Mouse (Mus musculus): ENCODE data around the gene Glb1l. TPM values are rescaled to one million over a fixed set of nuclear protein-coding genes. Genes with fewer than 3 reads are reported as not detected.

Glb1l gene
- polyA plus RNA-seq, 1 experiment from 2014 or later: 3.7 TPM

DNA sequence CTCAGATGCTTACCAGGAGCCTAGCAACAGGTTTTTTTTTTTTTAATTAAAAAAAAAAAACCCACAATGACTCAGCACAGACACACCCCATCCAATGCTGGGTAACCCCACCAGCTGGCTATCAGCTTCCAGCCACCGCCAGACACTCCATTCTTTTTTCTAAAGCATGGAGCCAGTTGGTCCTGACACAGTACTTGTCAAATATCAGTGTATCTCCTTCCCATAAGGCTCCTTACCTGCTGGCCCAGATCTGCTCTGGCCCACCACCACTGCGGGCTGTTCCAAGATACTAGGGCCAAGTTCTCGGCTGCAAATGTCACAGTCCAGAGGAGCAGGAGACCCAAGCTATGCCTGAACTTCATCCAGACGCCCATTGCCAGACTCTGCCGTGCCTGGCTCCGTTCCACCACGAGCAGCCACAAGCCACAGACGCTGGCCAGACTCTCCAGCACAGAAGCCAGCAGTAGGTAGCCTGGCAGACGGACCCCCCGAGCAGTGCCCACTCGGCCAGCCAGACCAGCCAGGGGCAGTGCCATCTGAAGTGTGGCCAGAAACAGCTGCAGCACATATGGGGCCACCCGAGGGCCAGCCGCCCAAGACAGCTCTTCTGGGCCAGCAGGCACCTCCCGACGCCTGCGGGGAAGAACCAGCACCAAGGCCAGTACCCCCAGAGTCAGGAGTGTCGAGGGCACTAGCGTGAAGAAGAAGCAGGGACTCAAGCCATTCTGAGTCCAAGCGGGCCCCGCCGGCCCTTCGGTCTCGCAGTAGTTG is 31.1 kb downstream of the Glb1l start:
- H3K27ac ChIP-seq (ENCODE audit: low read length): peak overlapping the region; percentile 98
- peak overlapping the region; percentile 89 for H3K4me2 ChIP-seq (ENCODE audit: low read depth, low read length)
- peaks cover 66% of the 10 kb centered on the region for H3K36me3 ChIP-seq (ENCODE audit: control insufficient read depth, insufficient read depth)
- H3K9me3 ChIP-seq (replicated peaks; ENCODE audit: control insufficient read depth, low read length): no peaks in the 10 kb centered on the region
- H3K9ac ChIP-seq (ENCODE audit: low read depth, low read length): peak overlapping the region; percentile 85
- peak overlapping the region; percentile 74 for H3K4me3 ChIP-seq (ENCODE audit: low read depth, low read length)
- peak; percentile 71 for ATAC-seq (ENCODE audit: low read depth)
- H3K27me3 ChIP-seq (ENCODE audit: control insufficient read depth, insufficient read depth, low read depth, low read length): no peaks in the 10 kb centered on the region
- whole genome bisulfite sequencing (ENCODE audit: insufficient replicate concordance): 3% methylated on average over 23 of the region's 23 CpGs
- peaks cover 23% of the 10 kb centered on the region for H3K4me1 ChIP-seq (ENCODE audit: control insufficient read depth, low read depth, low read length)

DNA sequence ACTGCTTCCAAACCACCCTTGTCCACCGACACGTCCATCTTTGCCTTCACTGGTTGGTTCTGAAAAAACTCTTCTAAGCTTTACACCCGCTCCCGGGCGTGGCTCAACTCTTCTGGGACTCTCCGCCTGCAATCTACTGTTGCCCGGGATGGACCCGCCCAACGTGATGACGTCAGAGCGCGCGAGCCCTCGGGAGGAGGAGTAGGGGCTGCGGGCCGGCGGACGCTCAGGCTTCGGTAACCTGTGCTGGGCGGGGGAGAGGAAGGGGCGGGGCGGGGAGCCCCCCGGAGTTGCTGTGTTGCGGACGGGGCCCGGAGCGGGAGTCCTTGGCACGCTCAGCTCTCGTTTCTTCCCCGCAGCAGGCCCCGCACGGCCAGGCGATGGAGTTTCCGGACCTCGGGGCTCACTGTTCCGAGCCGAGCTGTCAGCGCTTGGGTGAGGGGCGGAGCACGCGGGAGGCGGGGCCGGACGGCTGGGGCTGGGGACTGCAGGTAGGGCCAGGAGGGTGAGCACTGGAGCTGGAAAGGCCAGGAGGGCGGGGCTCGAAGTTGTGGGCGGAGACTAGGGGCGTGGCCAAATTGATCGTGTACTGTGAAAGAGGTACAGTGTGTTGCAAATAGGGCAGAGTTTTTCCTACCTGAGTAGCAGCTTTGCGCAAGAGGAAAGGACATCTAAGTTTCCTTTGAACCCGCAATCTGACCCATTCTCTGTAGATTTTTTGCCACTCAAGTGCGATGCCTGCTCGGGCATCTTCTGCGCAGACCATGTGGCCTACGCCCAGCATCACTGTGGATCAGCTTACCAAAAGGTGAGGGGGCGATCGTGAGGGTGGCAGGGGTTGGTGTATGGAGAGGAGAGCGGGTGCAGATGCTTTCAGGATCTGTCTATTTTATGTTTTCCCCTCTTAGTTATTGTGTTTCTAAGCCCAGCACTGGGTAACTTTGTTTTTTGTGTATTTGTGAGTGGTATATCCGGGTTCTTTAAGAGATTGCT is 41.8 kb downstream of the Glb1l start, which contains the start of gene Zfand2b:
Gene Zfand2b (plus strand): TSS at position 175 of the 993 bp plus-strand sequence.
- Histone ChIP-seq H3K9ac (ENCODE audit: low read depth, low read length) (peak within 1 kb of the TSS; percentile 88), H3K4me3 (ENCODE audit: low read depth, low read length) (peak within 1 kb of the TSS; percentile 76), H3K27ac (ENCODE audit: low read length) (peak within 1 kb of the TSS; percentile 95), H3K4me2 (ENCODE audit: low read depth, low read length) (peak within 1 kb of the TSS; percentile 75), H3K4me1 (ENCODE audit: control insufficient read depth, low read depth, low read length) (peaks cover 30% of the 10 kb centered on the region), H3K36me3 (ENCODE audit: control insufficient read depth, insufficient read depth) (peaks cover 37% of the 10 kb centered on the region), H3K27me3 (ENCODE audit: control insufficient read depth, insufficient read depth, low read depth, low read length) (no peaks in the 10 kb centered on the region), H3K9me3 (replicated peaks; ENCODE audit: control insufficient read depth, low read length) (no peaks in the 10 kb centered on the region)
- peak; percentile 97 for ATAC-seq (ENCODE audit: low read depth)
- WGBS (ENCODE audit: insufficient replicate concordance): 2% methylated on average over 59 of the region's 59 CpGs

DNA sequence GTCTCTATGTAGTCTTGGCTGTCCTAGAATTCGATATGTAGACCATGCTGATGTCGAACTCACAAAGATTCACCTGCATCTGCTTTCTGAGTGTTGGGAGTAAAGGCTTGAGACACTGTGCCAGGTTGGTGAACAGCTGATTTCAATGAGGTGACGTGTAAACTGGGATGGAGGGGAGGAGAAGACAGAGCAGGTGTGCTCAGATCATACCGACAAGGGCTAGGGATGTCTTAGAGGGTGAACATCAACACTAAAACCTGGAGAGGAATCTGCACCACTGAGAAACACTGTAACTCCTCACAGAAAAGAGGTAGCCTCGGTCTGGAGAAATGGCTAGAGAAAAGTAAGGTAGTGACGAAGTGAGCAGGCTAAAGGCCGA is 42.5 kb downstream of the Glb1l start:
- Histone ChIP-seq H3K4me2 (ENCODE audit: low read depth, low read length) (peak overlapping the region; percentile 75), H3K9me3 (replicated peaks; ENCODE audit: control insufficient read depth, low read length) (no peaks in the 10 kb centered on the region), H3K27me3 (ENCODE audit: control insufficient read depth, insufficient read depth, low read depth, low read length) (no peaks in the 10 kb centered on the region), H3K27ac (ENCODE audit: low read length) (peak overlapping the region; percentile 95), H3K4me3 (ENCODE audit: low read depth, low read length) (peak overlapping the region; percentile 76), H3K9ac (ENCODE audit: low read depth, low read length) (peak overlapping the region; percentile 88), H3K4me1 (ENCODE audit: control insufficient read depth, low read depth, low read length) (peaks cover 30% of the 10 kb centered on the region), H3K36me3 (ENCODE audit: control insufficient read depth, insufficient read depth) (peaks cover 30% of the 10 kb centered on the region)
- ATAC-seq (ENCODE audit: low read depth): peak; percentile 9; the same call in 1 of the 2 replicates
- 4% methylated on average over 7 of the region's 7 CpGs for WGBS (ENCODE audit: insufficient replicate concordance)

DNA sequence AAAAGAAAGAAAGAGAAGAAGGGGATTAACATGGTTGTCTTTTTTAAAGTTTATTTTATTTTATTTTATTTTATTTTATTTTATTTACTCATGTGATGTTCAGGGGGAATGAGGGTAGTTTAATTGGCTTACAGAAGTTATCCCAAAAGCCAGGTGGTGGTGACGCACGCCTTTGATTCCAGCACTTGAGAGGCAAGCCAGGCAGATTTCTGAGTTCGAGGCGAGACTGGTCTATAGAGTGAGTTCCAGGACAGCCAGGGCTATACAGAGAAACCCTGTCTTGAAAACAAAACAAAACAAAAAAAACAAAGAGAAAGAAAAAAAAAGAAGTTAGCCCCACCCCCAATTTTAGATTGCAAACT is 50.4 kb downstream of the Glb1l start:
- ATAC-seq (ENCODE audit: low read depth): peak; percentile 44; the same call in 1 of the 2 replicates
- Histone ChIP-seq H3K27ac (ENCODE audit: low read length) (peak overlapping the region; percentile 84), H3K4me3 (ENCODE audit: low read depth, low read length) (no peak overlapping the region), H3K9me3 (replicated peaks; ENCODE audit: control insufficient read depth, low read length) (no peaks in the 10 kb centered on the region), H3K9ac (ENCODE audit: low read depth, low read length) (no peak overlapping the region), H3K36me3 (ENCODE audit: control insufficient read depth, insufficient read depth) (no peaks in the 10 kb centered on the region), H3K27me3 (ENCODE audit: control insufficient read depth, insufficient read depth, low read depth, low read length) (no peaks in the 10 kb centered on the region), H3K4me2 (ENCODE audit: low read depth, low read length) (peak overlapping the region; percentile 33), H3K4me1 (ENCODE audit: control insufficient read depth, low read depth, low read length) (peaks cover 18% of the 10 kb centered on the region)
- WGBS (ENCODE audit: insufficient replicate concordance): 25% methylated on average over 4 of the region's 4 CpGs

DNA sequence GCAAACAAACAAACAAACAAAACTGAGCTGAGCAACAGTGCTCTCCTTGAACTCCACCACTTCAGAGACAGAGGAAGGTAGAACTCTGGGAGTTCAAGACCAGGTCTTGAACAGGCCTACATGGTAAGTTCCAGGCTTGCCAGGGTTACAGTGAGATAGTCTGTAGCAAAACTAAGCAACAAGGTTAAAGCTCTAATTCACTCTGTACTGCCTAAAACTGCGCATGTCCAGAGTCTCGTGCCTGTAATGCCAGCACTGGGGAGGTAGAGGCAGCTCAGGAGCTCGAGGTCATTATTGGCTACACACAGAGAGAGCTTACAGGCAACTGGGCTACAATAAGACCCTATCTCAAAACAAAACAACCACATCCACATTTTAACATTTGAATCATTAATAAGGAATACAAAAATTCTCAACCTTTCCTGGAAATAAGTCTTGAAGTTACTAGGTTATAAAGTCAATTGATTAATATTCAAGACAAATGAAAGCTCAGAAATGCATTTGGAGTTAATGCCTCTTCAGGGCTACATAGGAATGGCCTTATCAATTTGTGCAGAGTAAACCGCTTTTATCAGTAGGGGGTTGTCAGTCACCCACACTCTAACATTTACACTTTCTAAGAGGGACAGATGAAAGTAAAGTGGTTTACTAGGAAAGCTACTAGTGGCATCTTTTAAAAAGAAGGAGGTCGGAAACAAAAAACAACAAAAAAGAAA is 50.9 kb downstream of the Glb1l start:
- Histone ChIP-seq H3K27ac (ENCODE audit: low read length) (peak overlapping the region; percentile 84), H3K36me3 (ENCODE audit: control insufficient read depth, insufficient read depth) (no peaks in the 10 kb centered on the region), H3K9ac (ENCODE audit: low read depth, low read length) (peak overlapping the region; percentile 50; the same call in 1 of the 2 replicates), H3K27me3 (ENCODE audit: control insufficient read depth, insufficient read depth, low read depth, low read length) (no peaks in the 10 kb centered on the region), H3K4me2 (ENCODE audit: low read depth, low read length) (peak overlapping the region; percentile 18; the same call in 1 of the 2 replicates), H3K9me3 (replicated peaks; ENCODE audit: control insufficient read depth, low read length) (no peaks in the 10 kb centered on the region), H3K4me3 (ENCODE audit: low read depth, low read length) (no peak overlapping the region), H3K4me1 (ENCODE audit: control insufficient read depth, low read depth, low read length) (peaks cover 23% of the 10 kb centered on the region)
- ATAC-seq (ENCODE audit: low read depth): peak; percentile 96
- 32% methylated on average over 5 of the region's 5 CpGs for WGBS (ENCODE audit: insufficient replicate concordance)

DNA sequence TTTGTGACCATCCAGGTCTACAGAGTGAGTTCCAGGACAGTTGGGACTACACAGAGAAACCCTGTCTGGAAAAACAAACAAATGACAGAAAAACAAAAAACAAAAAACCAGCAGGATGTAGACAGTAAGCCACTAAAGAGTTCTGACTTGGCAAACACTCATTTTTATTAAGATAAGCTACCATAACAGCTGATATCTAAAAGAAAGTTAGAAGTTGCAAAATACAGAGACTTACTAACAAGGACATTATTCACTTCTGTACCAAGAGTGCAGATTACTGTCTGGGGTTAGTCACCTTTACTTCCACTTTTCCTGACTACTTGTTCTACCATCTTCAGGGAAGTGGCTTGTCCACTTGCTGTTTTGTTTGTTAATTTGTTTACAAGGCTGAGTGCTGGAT is 51.6 kb downstream of the Glb1l start:
- Histone ChIP-seq H3K9me3 (replicated peaks; ENCODE audit: control insufficient read depth, low read length) (no peaks in the 10 kb centered on the region), H3K4me1 (ENCODE audit: control insufficient read depth, low read depth, low read length) (peaks cover 23% of the 10 kb centered on the region), H3K27me3 (ENCODE audit: control insufficient read depth, insufficient read depth, low read depth, low read length) (no peaks in the 10 kb centered on the region), H3K4me2 (ENCODE audit: low read depth, low read length) (no peak overlapping the region), H3K27ac (ENCODE audit: low read length) (peak overlapping the region; percentile 84), H3K9ac (ENCODE audit: low read depth, low read length) (no peak overlapping the region), H3K36me3 (ENCODE audit: control insufficient read depth, insufficient read depth) (no peaks in the 10 kb centered on the region), H3K4me3 (ENCODE audit: low read depth, low read length) (no peak overlapping the region)
- ATAC-seq (ENCODE audit: low read depth): no peak

DNA sequence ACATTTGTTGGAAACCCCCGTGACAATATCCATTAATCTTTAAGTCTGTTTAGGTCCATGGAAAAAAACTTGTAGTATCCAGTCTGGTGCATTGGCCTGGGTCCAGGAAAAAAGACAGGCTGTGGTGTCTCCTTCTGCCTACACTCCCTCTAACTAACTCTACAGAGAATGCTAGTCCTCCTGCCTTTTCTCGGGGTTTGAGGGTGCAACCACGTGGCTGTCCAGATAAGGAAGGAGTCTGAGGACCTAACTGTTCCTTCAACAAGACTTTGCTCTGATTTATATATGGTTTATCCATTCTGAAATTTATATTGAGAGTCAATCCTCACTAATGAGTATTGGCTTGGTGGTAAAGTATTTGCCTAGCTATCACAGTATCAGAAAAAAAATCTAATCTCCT is 54.8 kb downstream of the Glb1l start:
- Histone ChIP-seq H3K4me2 (ENCODE audit: low read depth, low read length) (no peak overlapping the region), H3K9ac (ENCODE audit: low read depth, low read length) (no peak overlapping the region), H3K4me1 (ENCODE audit: control insufficient read depth, low read depth, low read length) (peaks cover 23% of the 10 kb centered on the region), H3K27ac (ENCODE audit: low read length) (no peak overlapping the region), H3K9me3 (replicated peaks; ENCODE audit: control insufficient read depth, low read length) (no peaks in the 10 kb centered on the region), H3K27me3 (ENCODE audit: control insufficient read depth, insufficient read depth, low read depth, low read length) (no peaks in the 10 kb centered on the region), H3K36me3 (ENCODE audit: control insufficient read depth, insufficient read depth) (no peaks in the 10 kb centered on the region), H3K4me3 (ENCODE audit: low read depth, low read length) (no peak overlapping the region)
- no peak for ATAC-seq (ENCODE audit: low read depth)
- WGBS (ENCODE audit: insufficient replicate concordance): 34% methylated on average over 3 of the region's 3 CpGs

DNA sequence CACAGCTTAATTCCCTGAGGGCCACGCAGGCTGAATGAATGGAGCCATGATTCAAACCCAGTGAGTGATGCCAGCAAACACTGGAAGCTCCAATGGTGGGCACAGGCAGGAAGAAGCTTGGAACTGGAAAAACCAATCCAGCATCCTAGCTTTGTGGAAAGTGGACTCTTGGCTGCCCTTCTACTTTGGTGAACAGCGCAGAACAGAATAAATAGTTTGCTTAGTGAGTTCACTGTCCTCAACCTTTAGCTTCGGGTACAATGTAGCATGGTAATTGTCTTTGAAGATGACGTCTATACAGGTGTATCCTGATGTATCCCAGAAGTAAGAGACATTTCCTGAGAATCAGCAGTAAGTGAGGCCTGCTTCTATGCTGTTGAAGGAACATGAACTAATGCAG is 61.9 kb downstream of the Glb1l start:
- WGBS (ENCODE audit: insufficient replicate concordance): 78% methylated on average over 4 of the region's 4 CpGs
- Histone ChIP-seq H3K36me3 (ENCODE audit: control insufficient read depth, insufficient read depth) (peaks cover 49% of the 10 kb centered on the region), H3K4me3 (ENCODE audit: low read depth, low read length) (no peak overlapping the region), H3K9me3 (replicated peaks; ENCODE audit: control insufficient read depth, low read length) (no peaks in the 10 kb centered on the region), H3K4me2 (ENCODE audit: low read depth, low read length) (no peak overlapping the region), H3K27me3 (ENCODE audit: control insufficient read depth, insufficient read depth, low read depth, low read length) (no peaks in the 10 kb centered on the region), H3K27ac (ENCODE audit: low read length) (no peak overlapping the region), H3K9ac (ENCODE audit: low read depth, low read length) (no peak overlapping the region), H3K4me1 (ENCODE audit: control insufficient read depth, low read depth, low read length) (peaks cover 41% of the 10 kb centered on the region)
- peak; percentile 25; the same call in 1 of the 2 replicates for ATAC-seq (ENCODE audit: low read depth)
